Mouse (Mus musculus): ENCODE measurements at regions not wholly inside any gene's neighbourhood (a gene's known extent, or its start where the extent isn't known, plus 50 kb on each side); places are given as distances from the start of the nearest gene placed in this dataset.

DNA sequence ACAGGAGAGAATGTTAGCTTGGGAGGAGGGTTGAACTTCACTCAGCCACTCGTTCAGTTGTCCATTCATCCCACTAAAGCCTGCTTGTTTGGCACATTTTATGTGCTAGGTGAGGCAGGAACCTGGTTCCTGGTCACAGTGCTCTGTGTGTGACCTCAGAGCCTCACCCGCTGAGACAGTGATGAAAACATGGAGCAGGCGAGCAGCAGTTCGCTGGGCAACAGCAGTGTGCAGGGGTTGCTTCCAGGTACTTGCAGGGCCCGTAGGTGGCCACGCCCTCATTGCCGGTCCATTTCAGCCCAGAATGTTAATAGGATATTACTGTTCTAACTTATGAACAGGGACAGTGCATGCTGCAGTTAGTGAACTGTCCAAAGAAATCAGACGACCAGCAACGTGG is 285.7 kb downstream of the Rngtt start:
- no peak for DNase-seq (ENCODE audit: low spot score)

DNA sequence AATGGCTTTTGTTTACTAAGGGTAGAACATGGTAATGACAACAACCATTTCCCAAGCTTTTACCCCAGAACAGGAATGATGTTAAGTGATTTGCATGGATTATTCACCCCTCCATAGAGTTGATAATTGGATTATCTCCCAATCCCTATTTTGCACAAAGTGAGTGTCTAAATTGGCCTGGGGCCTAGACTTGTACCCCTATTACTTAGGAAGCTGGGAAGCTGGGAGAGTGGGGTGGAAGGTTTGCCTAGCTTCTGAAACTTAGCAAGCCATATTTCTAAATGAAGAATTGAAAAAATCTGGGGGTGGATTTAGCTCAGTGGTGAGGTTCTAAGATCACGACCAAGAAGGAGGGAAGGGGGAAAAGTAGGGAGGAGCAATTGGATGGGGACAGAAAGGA is 289.9 kb downstream of the Rngtt start:
- no peak for DNase-seq (ENCODE audit: low spot score)

DNA sequence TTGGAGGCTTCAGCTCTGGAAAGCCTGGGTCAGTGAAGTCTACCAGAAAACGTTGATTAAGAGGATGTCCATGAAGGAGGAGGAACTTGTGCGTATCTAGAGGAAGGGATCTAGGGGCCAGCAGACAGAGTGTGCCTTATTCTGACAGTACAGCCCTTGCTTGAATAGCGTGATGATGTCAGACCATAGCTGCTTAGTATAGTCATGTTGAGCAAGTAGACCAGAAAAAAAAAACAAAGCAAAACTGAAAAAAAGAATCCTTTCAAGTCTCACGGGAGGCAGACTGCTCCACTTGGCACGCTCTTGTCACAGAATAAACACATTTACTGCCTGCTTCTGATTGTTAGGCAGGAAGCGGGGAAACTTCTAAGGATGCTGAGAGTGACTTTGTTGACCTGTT is 290.7 kb downstream of the Rngtt start:
- no peak for DNase-seq (ENCODE audit: low spot score)

DNA sequence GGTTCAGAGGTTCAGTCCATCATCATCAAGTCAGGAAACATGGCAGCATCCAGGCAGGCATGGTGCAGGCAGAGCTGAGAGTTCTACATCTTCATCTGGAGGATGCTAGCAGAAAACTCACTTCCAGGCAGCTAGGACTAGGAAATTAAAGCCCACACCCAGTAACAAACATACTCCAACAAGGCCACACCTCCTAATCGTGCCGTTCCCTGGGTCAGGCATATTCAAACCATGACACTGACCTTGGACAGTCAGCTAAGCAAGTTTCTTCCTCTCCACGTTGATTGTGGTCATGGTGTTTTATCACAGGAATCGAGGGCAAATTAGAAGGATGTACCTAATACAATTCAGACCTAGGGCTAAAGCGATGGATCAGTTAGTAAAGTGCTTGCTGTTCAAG is 294.5 kb downstream of the Rngtt start:
- DNase-seq (ENCODE audit: low spot score), result no peak

DNA sequence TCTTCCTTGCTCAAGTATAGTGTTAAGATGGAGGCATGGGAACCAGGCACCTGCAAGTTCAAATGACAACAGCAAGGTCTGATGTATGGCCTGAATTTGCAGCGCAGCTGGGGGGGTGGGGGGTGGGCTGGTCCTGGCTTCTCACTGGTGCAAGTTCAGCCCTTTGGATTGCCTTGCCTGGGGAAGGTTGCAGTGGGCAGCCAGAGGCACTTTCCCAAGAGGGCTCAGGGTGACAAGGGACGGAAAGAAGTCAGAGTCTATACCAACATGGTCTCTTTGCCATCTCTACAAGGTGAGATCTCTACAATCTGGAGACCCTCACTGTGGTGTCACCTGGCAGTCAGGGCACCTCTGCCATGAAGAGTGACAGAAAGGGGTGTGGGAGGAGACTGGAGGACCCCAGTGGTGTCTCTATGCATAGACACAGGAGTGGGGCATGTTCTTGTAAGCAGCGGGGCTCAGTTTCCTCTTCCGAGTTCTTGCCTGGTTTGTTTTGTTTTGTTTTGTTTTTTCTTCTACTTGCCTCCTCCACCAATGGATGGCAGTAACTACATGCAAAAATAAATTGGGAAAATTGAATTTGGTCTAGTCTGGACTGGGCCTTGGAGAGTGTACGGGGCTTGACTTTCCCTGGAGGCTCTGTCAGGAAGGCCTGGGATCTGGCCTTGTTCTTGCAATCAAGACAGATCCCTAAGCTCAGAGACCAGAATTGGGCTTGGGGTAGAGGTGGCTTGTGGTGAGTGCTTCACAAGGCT is 284.4 kb upstream of the Cnr1 start:
- DNase-seq (ENCODE audit: low spot score), result no peak

DNA sequence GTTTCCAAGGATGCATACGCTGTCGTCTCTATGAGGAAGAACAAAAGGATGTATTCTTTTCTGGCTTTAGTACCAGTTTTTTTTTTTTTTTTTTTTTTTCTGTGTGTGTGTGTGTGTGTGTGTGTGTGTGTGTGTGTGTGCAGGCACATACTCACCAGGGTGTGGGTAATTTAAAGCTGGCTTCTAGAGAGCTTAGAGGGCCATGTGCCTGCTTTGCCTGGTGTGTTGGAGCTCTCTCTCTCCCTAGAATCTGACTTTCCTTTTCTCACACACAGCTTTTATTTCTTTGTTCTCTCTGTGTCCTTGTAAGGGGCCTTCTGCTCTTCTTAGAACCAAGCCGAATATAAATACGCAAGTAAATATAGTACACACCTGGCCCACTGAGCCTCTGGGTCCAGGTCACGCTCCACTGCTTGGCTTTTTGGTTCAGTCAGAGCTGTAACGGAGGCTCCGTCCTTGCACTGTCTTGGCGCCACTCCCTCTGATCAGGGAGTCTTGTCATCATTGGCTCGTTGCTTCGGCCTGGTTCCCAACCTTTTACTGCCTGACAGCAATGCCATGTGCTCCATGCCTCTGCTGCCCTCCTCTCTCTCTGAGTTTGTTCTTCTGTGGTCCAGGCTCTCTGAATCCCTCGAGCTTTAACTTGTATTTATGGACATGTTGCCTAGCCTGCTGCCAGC is 283.7 kb upstream of the Cnr1 start:
- DNase-seq (ENCODE audit: low spot score), result no peak

DNA sequence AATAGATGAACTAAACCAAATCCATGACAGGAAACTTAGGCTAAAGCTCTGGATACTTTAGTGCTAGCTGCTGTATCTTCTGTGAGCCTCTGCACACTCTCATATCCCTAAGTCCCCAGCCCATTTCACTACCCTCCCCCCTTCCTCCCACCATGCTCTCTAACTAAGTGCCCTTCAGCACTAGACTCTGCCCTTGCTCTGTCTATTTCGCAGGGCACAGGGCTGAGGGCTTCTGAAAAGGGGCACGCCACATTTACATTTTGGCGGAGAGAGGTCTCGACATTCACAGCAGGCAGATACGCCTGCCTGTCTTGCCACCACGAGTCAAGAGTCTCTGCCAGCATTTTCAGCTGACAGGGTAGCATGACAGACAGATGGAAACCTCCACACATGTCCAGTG is 282.5 kb upstream of the Cnr1 start:
- DNase-seq (ENCODE audit: low spot score), result no peak

DNA sequence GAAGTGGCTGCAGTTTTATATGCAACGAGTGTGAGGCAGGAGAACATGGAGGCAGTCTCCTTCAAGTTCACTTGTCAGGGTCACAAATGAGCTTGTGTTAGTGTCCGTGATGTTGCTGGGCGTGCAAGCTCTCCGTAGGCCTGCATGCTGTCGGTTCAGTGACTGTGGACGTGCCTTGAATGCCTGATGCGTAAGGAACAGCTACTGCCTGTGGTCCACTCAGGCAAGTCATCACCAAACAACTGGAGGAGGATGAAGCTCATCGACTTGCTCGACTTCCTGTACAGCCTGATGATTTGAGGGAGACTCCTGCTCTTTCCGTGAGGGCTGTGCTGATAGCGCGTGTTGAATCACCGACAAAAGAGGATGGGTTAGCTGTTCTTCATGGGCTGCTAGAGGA is 281.9 kb upstream of the Cnr1 start:
- no peak for DNase-seq (ENCODE audit: low spot score)

DNA sequence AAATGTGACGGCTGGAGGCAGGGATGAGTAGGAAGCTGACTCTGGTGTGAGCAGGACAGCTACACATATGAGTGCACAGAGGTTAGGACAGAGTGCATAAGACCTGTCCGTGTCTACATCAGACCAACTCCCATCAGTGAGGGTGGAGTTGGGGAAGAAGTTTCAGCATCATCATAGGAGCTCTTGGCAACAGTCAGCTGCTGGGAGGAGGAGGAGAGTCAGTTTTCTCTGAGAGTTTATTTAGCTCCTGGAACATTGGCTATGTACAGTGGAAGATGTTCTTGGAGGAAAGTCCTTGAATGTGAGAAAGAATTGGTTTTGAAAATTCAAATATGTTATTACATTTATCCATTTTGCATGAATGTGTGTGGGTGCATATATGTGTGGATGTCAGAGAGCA is 279.2 kb upstream of the Cnr1 start:
- DNase-seq (ENCODE audit: low spot score), result no peak

DNA sequence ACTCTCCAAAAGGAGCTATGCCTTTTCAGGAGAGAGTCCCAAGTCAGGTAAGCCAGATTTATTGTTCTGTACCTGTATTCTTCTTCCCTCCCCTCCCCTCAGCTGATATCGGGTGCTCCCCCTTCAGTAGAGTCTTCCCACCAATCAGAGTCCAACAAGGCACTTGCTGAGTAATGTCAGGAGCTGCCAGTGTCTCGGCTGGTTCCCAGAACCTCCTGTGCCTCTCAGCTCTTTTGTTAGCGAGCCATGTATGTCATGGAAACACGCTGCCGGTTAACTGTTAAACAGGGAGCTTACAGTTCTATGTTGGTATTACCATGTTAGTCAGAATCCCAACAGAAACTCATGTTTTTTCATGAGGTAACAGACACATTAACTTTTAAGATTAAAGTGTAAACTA is 273.1 kb upstream of the Cnr1 start:
- no peak for DNase-seq (ENCODE audit: low spot score)

DNA sequence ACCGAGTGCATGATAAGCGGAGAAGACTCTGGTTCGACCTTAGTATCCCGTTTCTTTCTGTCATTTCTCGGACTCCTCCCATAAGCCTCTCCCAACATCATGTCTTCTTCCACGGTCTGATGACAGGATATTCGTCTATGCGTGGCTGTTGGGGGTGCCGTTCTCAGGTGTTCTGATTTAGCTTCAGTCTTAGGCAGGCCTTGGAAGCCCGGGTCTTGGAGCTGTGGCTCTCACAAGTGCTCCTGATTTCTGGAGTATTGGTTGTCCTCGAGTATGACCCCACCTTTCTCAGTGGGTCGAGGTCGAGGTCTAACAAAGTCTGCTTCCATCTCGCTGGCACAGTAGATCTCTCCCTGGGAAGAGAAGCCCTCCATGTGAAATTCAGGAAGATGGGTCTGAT is 264.6 kb upstream of the Cnr1 start:
- no peak for DNase-seq (ENCODE audit: low spot score)

DNA sequence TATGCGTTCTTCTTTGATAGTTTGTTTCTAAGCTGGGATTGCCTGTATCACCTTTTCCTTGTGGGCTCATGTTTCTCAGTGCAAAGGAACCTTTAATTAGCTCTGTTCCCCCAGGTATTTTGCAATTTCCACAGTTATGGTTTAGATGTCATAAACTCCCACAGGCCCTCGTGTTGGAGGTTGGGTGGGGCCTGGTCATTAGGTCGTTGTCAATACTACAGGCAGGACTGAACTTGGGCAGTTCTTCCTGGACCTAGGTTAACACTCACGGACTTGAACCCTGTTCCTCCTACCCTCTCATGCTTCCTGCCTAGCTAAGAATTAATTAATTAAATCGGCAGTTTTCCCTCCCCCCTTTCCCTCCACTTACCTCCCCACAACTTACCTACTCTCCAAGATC is 263.8 kb upstream of the Cnr1 start:
- no peak for DNase-seq (ENCODE audit: low spot score)

DNA sequence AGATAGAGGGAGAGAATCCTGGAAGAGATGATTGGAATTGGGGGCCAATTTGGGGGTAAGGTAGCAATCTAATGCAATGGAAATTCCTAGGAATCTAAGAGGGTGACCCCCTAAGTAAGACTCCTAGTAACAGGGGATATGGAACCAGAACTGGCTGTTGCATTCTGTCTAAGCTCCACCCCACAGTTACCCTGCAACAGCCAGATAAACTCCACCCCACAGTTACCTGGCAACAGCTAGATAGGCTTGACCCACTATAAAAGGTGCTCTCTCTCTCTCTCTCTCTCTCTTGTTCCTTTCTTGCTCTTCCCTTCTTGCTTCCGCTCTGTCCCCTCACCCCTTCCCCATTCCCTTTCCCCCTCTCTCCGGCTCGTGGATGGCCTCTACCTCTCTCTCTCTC is 262.5 kb upstream of the Cnr1 start:
- no peak for DNase-seq (ENCODE audit: low spot score)

DNA sequence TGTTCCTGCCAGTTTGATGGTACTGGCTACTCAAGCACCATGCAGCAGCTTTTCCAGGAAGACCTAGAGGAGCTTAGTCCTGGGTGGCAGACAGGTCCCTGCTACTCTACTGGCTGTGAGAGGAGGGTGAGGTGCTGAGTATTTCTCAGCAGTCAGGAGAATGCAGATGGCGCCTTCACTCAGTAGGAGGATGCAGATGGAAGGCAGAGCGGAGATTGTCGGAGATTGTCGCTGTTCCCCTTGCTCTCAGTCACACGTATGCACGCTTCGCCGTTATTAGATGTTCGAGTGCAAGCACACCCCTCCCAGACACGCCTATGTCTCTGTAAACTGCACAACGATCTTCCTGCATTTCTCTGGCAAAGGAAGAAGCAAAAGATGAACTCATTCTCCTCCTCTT is 261.4 kb upstream of the Cnr1 start:
- no peak for DNase-seq (ENCODE audit: low spot score)

DNA sequence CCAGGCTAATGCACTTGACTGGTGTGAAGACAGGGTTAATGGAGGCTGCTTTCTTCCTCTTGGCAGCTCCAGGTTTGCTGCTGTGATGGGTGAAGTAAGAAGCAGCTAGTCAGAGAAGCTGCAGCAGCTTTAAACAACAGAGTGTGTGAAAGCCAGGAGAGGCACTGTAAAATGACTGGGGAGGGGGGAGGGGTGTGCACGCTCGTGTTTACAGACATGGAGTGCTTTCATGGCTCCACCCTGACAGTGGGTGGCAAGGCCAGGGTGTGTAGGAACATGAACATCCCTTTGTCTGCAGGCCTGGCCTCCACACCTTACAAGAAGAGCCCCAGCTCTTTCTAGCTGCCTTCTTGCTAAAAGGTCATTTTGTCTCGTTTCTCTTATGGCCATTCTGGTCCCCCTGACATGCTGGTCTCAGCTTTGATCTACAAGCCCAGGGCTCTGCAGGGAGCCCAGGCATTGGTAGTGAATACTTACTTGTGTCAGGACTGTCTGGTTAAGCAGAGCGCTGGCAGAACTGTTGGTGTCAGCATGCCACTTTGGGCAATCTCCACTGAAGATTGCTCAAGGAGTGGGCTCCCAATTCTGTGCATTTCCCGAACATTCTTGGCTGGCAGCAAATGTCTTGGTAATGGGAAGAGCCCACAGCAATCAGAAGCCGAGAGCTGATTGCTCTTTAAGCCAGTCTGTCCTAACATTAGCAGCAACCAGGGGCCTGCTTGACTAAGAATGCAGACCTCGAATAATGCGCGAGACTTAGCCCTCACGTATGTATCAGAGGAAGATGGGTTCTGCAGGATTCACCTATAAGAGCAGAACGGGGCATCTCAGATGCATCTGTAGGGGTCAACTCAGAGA is 260.5 kb upstream of the Cnr1 start:
- DNase-seq (ENCODE audit: low spot score), result no peak

DNA sequence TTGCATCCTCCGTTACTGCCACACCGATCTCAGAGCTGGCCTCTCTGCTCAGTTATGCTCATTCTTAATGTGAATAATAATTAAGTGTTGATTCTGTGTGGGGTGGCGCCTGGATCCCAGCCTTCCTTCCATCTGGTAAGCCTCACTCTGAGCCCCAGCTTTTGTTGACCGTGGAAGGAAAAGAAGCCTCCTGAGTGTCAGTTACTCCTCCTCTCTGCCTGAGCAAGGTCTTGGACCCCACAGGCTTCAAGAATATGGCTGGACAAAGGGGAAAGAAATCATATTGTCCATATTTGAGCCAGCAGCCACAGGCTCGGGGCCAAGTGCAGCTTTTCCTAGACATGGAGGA is 259.9 kb upstream of the Cnr1 start:
- DNase-seq (ENCODE audit: low spot score), result no peak

DNA sequence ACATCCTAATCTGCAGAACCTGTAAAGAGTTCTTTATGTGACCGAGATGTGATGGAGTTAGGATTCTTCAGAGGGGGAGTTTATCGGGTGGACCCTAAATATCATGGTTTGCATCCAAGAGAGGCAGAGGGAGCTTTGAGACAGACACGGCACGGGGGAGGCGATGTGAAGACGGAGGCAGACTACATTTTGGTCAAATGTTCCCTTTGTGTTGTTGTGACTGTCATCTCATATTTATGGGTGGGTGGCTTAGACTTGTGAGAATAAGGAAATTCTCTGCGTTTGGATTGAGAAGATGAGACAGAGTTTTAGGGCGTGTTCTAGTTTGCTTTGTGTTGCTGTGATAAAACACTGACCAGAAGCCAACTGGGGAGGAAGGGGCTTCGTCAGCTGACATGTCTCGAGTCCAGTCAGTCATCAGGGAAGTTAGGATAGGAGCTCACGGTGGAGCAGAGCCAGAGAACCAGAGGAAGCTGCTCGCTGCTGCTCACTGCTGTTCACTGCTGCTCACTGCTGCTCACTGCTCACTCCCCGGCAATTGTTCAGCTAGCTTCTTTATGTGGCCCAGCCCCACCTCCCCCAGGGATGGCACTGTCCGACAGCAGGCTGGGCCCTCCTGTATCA is 259.0 kb upstream of the Cnr1 start:
- no peak for DNase-seq (ENCODE audit: low spot score)

DNA sequence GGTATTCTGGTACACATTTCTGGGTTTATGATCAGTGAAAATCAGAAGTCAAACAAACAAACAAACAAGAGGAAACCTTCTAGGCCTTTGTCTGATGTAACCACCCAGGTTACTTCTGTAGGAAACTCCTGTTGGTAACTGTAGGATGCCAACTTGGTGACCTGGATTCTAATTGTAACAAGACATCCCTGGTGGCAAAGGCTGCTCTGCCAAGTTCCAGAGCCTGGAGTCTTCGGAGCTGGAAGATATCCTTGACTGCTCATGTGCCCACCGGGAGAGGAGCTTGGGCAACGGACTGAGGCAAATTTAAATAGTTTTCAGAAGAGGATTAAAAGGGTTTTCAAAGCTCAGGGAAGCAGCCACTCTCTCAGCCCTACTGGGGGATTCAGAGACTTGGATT is 256.0 kb upstream of the Cnr1 start:
- DNase-seq (ENCODE audit: low spot score), result no peak

DNA sequence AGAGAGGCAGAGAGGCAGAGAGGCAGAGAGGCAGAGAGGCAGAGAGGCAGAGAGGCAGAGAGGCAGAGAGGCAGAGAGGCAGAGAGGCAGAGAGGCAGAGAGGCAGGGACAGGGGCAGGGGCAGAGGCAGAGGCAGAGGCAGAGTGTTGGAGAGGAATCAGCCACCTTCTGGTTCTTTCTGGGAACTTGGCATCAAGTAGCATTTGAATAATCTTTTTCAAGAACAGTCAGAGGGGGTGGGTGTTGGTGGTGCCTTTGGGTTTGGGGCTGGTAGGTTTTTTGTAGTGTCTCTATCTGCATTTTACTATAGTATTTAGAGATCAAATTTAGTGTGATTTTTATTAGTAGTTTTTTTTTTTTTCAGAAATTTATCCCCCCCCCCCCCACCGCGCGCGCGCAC is 249.3 kb upstream of the Cnr1 start:
- DNase-seq (ENCODE audit: low spot score), result no peak

DNA sequence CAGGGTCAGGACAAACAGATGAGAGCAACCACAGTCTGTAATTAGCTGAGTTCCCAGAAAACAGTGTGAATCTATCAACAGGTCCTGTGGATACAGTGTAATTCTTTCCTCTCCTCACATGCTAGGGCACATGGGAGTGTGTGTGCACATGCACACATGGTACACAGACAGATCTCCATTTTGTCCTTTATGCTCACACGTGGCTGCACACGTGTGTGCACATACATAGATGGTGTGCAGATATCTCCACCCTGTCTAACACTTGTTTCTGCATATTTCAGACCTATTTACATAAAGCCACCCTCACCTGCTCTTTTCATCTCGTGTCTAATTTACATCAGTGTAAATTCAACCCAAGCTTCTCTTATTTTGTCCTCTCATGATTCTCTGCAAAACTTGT is 245.0 kb upstream of the Cnr1 start:
- DNase-seq (ENCODE audit: low spot score), result no peak

DNA sequence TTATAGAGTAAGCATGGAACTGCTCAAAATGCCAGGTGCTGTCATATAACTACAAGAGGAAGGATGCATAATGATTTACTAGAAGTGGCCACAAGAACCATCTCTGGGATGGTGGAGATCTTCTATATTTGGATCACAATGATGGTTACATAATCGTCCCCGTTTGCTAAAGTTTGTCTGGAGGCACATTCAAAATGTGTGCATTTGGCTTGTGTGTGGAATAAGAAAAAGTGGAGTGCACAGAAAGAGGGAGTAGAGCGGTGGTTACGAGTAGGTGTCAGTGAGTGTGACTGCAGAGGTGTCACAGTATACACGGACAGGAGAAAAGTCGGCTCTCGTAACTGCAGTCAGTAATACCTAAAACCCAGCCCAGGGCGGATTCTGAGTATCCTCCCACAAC is 238.3 kb upstream of the Cnr1 start:
- no peak for DNase-seq (ENCODE audit: low spot score)

DNA sequence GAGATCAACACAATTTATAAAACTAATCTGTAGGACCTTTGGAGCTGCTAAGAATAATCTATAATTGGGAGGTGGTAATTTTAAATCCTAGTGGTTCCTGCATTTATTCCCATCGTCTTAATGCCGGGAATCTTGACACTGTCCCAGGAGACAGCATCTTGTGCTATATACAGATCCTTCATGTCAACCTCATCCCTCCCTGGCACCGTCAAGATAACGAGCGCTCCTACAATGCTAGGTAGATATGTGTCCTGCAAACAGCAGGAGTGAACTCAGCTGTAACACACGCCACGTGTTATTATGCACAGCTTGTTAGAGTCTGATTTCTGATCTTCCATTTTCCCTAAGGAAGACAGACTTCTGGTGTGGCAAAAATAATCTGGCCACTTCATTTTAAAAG is 237.0 kb upstream of the Cnr1 start:
- DNase-seq (ENCODE audit: low spot score), result no peak

DNA sequence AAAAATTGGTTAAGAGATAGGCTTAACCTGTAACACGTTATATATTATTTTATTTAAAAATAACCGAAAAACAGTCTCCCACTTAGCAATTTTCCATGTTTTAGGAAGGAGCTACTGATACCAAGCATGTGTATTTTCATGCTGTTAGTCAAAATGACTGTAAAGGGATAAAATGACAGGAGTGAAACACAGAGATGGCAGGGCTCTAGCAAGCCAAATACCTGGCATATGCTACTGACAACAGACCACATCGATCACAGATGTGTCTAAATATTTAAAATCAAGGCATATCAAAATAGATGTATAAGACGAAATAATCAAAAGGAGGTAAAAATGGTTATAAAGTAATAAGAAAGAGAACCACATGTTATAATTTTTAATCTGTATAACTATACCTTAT is 231.0 kb upstream of the Cnr1 start:
- no peak for DNase-seq (ENCODE audit: low spot score)
